8 mouse cellular contexts compared by ENCODE assay signal in the genomic region with DNA sequence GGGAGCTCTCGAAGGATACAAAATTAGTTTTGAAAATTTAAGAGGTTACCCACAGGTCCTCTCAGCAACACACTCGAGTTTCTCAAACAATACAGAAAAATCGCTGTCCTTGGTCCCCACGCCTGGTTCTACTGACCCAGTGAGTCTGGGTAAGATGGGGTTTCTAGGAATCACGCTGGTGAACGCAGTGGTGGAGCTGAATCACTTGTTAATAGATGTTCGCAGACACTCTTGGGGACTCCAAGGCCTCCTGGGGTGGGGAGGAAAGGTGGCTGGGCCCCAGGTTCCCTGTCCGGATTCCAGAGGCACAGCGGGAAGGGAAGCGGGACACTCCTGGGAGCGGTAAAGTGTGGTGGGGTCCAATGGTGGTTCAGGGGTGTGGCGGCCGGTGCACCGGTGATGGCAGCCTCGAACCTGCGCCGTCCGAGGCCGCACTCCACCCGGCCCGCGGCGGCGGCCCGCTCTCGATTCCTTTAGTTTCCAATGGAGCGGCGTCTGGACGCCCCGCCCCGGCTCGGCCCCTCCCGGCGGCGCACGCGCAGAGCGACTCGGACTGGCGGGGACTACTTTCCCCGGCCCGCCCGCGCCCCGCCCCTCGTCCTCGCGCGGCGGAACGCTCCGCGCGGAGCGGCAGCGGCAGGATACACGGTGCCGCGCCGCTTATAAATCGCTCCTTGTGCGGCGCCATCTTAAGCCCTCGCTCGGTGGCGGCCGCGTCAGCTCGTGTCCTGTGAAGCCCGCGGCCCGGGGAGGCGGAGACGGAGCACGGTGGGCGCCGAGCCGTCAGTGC. TPM values are rescaled to one million over a fixed set of nuclear protein-coding genes. Genes with fewer than 3 reads are reported as not detected.
DNase-seq lines count a peak whose midpoint lies in the region; ATAC-seq and TF ChIP-seq lines count a peak whose summit lies in the region.

No protein-coding gene starts in this region.

- TF ChIP-seq CTCF in kidney, postnatal 0 days (IDR thresholded peaks at IDR 0.05; ENCODE audit: low read depth): no peak

- ATAC-seq in CD4-positive, CD25-positive, alpha-beta regulatory T cell, adult 4 months: peak; percentile 72
- peak; percentile 84 for ATAC-seq in erythroid progenitor cell, adult 5-6 weeks (replicated peaks; ENCODE audit: low FRiP score, poor library complexity, severe bottlenecking)
- ATAC-seq in heart, embryonic 13.5 days (ENCODE audit: extremely low read depth, insufficient number of reproducible peaks, low FRiP score, low TSS enrichment): peak; percentile 81
- ATAC-seq in kidney, postnatal 0 days (replicated peaks; ENCODE audit: low FRiP score, low read depth): peak; percentile 89
- ATAC-seq in liver, embryonic 11.5 days (replicated peaks; ENCODE audit: low FRiP score): peak; percentile 89

- H3K27me3 ChIP-seq in heart, embryonic 13.5 days (replicated peaks): no peaks in the 10 kb centered on the region
- no peaks in the 10 kb centered on the region for H3K27me3 ChIP-seq in kidney, postnatal 0 days (ENCODE audit: insufficient read depth, low read length)
- H3K27me3 ChIP-seq in liver, embryonic 11.5 days (replicated peaks; ENCODE audit: control insufficient read depth, insufficient read depth, low read length): no peaks in the 10 kb centered on the region
- no peaks in the 10 kb centered on the region for H3K27me3 ChIP-seq in splenic B cell, adult 2 months (ENCODE audit: control insufficient read depth, insufficient read depth, low read length, poor library complexity, severe bottlenecking)

- H3K9me3 ChIP-seq in heart, embryonic 13.5 days: no peaks in the 10 kb centered on the region
- H3K9me3 ChIP-seq in kidney, postnatal 0 days (replicated peaks; ENCODE audit: low read length): no peaks in the 10 kb centered on the region
- no peaks in the 10 kb centered on the region for H3K9me3 ChIP-seq in liver, embryonic 11.5 days (ENCODE audit: control insufficient read depth, low read length)

- peaks cover 5% of the 10 kb centered on the region for H3K36me3 ChIP-seq in heart, embryonic 13.5 days
- no peaks in the 10 kb centered on the region for H3K36me3 ChIP-seq in kidney, postnatal 0 days (ENCODE audit: insufficient read depth, low read length)
- H3K36me3 ChIP-seq in liver, embryonic 11.5 days (ENCODE audit: control insufficient read depth, insufficient read depth, low read length): no peaks in the 10 kb centered on the region
- no peaks in the 10 kb centered on the region for H3K36me3 ChIP-seq in splenic B cell, adult 2 months (ENCODE audit: control insufficient read depth, insufficient read depth, low read length, poor library complexity, severe bottlenecking)

- H3K4me3 ChIP-seq in brown adipose tissue, adult 24 weeks (ENCODE audit: insufficient read depth, low read depth, low read length): peak overlapping the region; percentile 97
- H3K4me3 ChIP-seq in heart, embryonic 13.5 days: peak overlapping the region; percentile 98
- H3K4me3 ChIP-seq in kidney, postnatal 0 days (replicated peaks; ENCODE audit: low read depth, low read length): peak overlapping the region; percentile 87
- peak overlapping the region; percentile 95 for H3K4me3 ChIP-seq in liver, embryonic 11.5 days (ENCODE audit: low read depth, low read length)

- H3K4me2 ChIP-seq in heart, embryonic 13.5 days: peak overlapping the region; percentile 98
- peak overlapping the region; percentile 69 for H3K4me2 ChIP-seq in kidney, postnatal 0 days (ENCODE audit: low read length)
- peak overlapping the region; percentile 53 for H3K4me2 ChIP-seq in liver, embryonic 11.5 days

- WGBS in heart, embryonic 13.5 days: 5% methylated on average over 78 of the region's 78 CpGs
- 7% methylated on average over 67 of the region's 78 CpGs for WGBS in kidney, postnatal 0 days
- WGBS in liver, embryonic 11.5 days: 5% methylated on average over 76 of the region's 78 CpGs

- peak overlapping the region; percentile 91 for H3K27ac ChIP-seq in brown adipose tissue, adult 24 weeks (replicated peaks; ENCODE audit: low read depth, low read length)
- H3K27ac ChIP-seq in heart, embryonic 13.5 days (replicated peaks): peak overlapping the region; percentile 95
- H3K27ac ChIP-seq in kidney, postnatal 0 days: peak overlapping the region; percentile 97
- peak overlapping the region; percentile 91 for H3K27ac ChIP-seq in liver, embryonic 11.5 days (ENCODE audit: low read depth, low read length)

- peaks cover 14% of the 10 kb centered on the region for H3K4me1 ChIP-seq in brown adipose tissue, adult 24 weeks (ENCODE audit: control insufficient read depth, insufficient read depth, insufficient read length, low read length)
- peaks cover 39% of the 10 kb centered on the region for H3K4me1 ChIP-seq in heart, embryonic 13.5 days
- peaks cover 23% of the 10 kb centered on the region for H3K4me1 ChIP-seq in kidney, postnatal 0 days (replicated peaks; ENCODE audit: insufficient read depth, low read length)
- H3K4me1 ChIP-seq in liver, embryonic 11.5 days (replicated peaks; ENCODE audit: control insufficient read depth, insufficient read depth, low read length): peaks cover 25% of the 10 kb centered on the region

- DNase-seq in kidney, postnatal 0 days (ENCODE audit: low spot score): peak; percentile 94
- peak; percentile 97 for DNase-seq in liver, embryonic 11.5 days (ENCODE audit: low spot score)
- peak; percentile 98 for DNase-seq in naive thymus-derived CD4-positive, alpha-beta T cell, adult 2 months (ENCODE audit: low read depth)
- peak; percentile 97 for DNase-seq in splenic B cell, adult 2 months (ENCODE audit: low read depth, low spot score)

- H3K9ac ChIP-seq in heart, embryonic 13.5 days: peak overlapping the region; percentile 99
- H3K9ac ChIP-seq in kidney, postnatal 0 days (ENCODE audit: low read depth, low read length): peak overlapping the region; percentile 99
- H3K9ac ChIP-seq in liver, embryonic 11.5 days (ENCODE audit: low read depth, low read length): peak overlapping the region; percentile 95

RNA-seq across cellular contexts. Expression of gene Ctnnb1, which starts 4.0 kb away (rescaled TPM):
- polyA plus RNA-seq in CD4-positive, CD25-positive, alpha-beta regulatory T cell, adult 4 months (2017; shearing (Covaris generic)): 100 to 1,000 TPM in 1 of 2 experiments, 10 to 100 TPM in 1; 59.3 to 107 TPM
- polyA plus RNA-seq in brown adipose tissue, adult 24 weeks (2012; ENCODE audit: insufficient read depth, insufficient read length, missing spikeins): 200 and 227 TPM in 2 replicates
- 221 and 237 TPM in 2 replicates for total RNA-seq in erythroid progenitor cell, adult 5-6 weeks (2015; ENCODE audit: low replicate concordance)
- 220 and 279 TPM in 2 replicates for total RNA-seq in erythroid progenitor cell, adult 5-6 weeks (2017; ENCODE audit: low replicate concordance)
- 317 and 335 TPM in 2 replicates for polyA plus RNA-seq in heart, embryonic 13.5 days (2015; fragmentation: Nextera tagmentation; extraction: Ambion mirVana)
- 460 and 470 TPM in 2 replicates for polyA plus RNA-seq in kidney, postnatal 0 days (2015; fragmentation: Nextera tagmentation; extraction: Ambion mirVana)
- 326 TPM in 2 replicates for polyA plus RNA-seq in liver, embryonic 11.5 days (2014; fragmentation: Nextera tagmentation; extraction: Ambion mirVana)

Comparison
In these comparisons a context has a peak if more than half of its experiments do, and no peak if none do; other contexts are left out.
1. Peak in every context shown above with its lines: DNase-seq, ATAC-seq, H3K4me3 ChIP-seq and H3K27ac ChIP-seq.